Mouse (Mus musculus): Measurements from ENCODE around the gene Mmp2.
A peak's percentile ranks its signal among the peaks of the same experiment; 100 is the strongest.

Mmp2 gene

GRCm38 (mm10) chr8:92801231-92801630 is 25.9 kb upstream of the Mmp2 start:
- no peaks in the 10 kb centered on the region for H3K36me3 ChIP-seq (ENCODE audit: insufficient read depth, low read length)
- TF ChIP-seq POU5F1 (IDR thresholded peaks at IDR 0.05; ENCODE audit: borderline replicate concordance, low read length) (no peak), CTCF (conservative IDR thresholded peaks at IDR 0.05; ENCODE audit: low read length) (no peak), NANOG (IDR thresholded peaks at IDR 0.05; ENCODE audit: borderline replicate concordance, low read length) (no peak)

GRCm38 (mm10) chr8:92802591-92802990 is 24.5 kb upstream of the Mmp2 start:
- Histone ChIP-seq H3K36me3 (ENCODE audit: insufficient read depth, low read length) (no peaks in the 10 kb centered on the region), H3K4me1 (replicated peaks; ENCODE audit: low read depth, low read length) (no peaks in the 10 kb centered on the region), H3K4me3 (replicated peaks; ENCODE audit: low read length) (no peak overlapping the region), H3K27me3 (ENCODE audit: insufficient read depth, low read length) (no peaks in the 10 kb centered on the region; the same call in 1 of the 2 replicates), H3K9me3 (ENCODE audit: low read length) (no peaks in the 10 kb centered on the region)
- TF ChIP-seq NANOG (IDR thresholded peaks at IDR 0.05; ENCODE audit: borderline replicate concordance, low read length) = no peak
- no peak for TF ChIP-seq CTCF (conservative IDR thresholded peaks at IDR 0.05; ENCODE audit: low read length)
- no peak for TF ChIP-seq POU5F1 (IDR thresholded peaks at IDR 0.05; ENCODE audit: borderline replicate concordance, low read length)

More at GRCm38 (mm10) chr8:92801231-92801630, 25.9 kb upstream of the Mmp2 start:
- no peak overlapping the region for H3K4me3 ChIP-seq (replicated peaks; ENCODE audit: low read length)
- no peaks in the 10 kb centered on the region; the same call in 1 of the 2 replicates for H3K27me3 ChIP-seq (ENCODE audit: insufficient read depth, low read length)
- H3K4me1 ChIP-seq (replicated peaks; ENCODE audit: low read depth, low read length) = no peaks in the 10 kb centered on the region
- H3K9me3 ChIP-seq (ENCODE audit: low read length) = 0 out of 2 replicates have a peak, but pooled peaks cover 2% of the 10 kb centered on the region

GRCm38 (mm10) chr8:92812773-92813172 is 14.3 kb upstream of the Mmp2 start:
- Histone ChIP-seq H3K36me3 (ENCODE audit: insufficient read depth, low read length) (no peaks in the 10 kb centered on the region), H3K27me3 (ENCODE audit: insufficient read depth, low read length) (no peaks in the 10 kb centered on the region), H3K9me3 (ENCODE audit: low read length) (no peaks in the 10 kb centered on the region), H3K4me1 (replicated peaks; ENCODE audit: low read depth, low read length) (no peaks in the 10 kb centered on the region), H3K4me3 (replicated peaks; ENCODE audit: low read length) (no peak overlapping the region)
- TF ChIP-seq CTCF (conservative IDR thresholded peaks at IDR 0.05; ENCODE audit: low read length) = no peak
- no peak for TF ChIP-seq POU5F1 (IDR thresholded peaks at IDR 0.05; ENCODE audit: borderline replicate concordance, low read length)
- no peak for TF ChIP-seq NANOG (IDR thresholded peaks at IDR 0.05; ENCODE audit: borderline replicate concordance, low read length)

- Histone ChIP-seq H3K36me3 (ENCODE audit: insufficient read depth, low read length) (no peaks in the 10 kb centered on the region), H3K4me1 (replicated peaks; ENCODE audit: low read depth, low read length) (peaks cover 4% of the 10 kb centered on the region), H3K9me3 (ENCODE audit: low read length) (no peaks in the 10 kb centered on the region), H3K4me3 (replicated peaks; ENCODE audit: low read length) (no peak overlapping the region), H3K27me3 (ENCODE audit: insufficient read depth, low read length) (no peaks in the 10 kb centered on the region)
- TF ChIP-seq POU5F1 (IDR thresholded peaks at IDR 0.05; ENCODE audit: borderline replicate concordance, low read length) = no peak
- TF ChIP-seq CTCF (conservative IDR thresholded peaks at IDR 0.05; ENCODE audit: low read length) = no peak
- TF ChIP-seq NANOG (IDR thresholded peaks at IDR 0.05; ENCODE audit: borderline replicate concordance, low read length) = no peak
Observed at GRCm38 (mm10) chr8:92815661-92816060, 11.4 kb upstream of the Mmp2 start.

GRCm38 (mm10) chr8:92817928-92818818 is 8.9 kb upstream of the Mmp2 start:
- Histone ChIP-seq H3K4me3 (replicated peaks; ENCODE audit: low read length) (no peak overlapping the region), H3K4me1 (replicated peaks; ENCODE audit: low read depth, low read length) (peaks cover 26% of the 10 kb centered on the region), H3K9me3 (ENCODE audit: low read length) (no peaks in the 10 kb centered on the region), H3K36me3 (ENCODE audit: insufficient read depth, low read length) (no peaks in the 10 kb centered on the region), H3K27me3 (ENCODE audit: insufficient read depth, low read length) (no peaks in the 10 kb centered on the region)
- TF ChIP-seq CTCF (conservative IDR thresholded peaks at IDR 0.05; ENCODE audit: low read length) (peak; percentile 83), POU5F1 (IDR thresholded peaks at IDR 0.05; ENCODE audit: borderline replicate concordance, low read length) (no peak)

- no peak for TF ChIP-seq NANOG (IDR thresholded peaks at IDR 0.05; ENCODE audit: borderline replicate concordance, low read length)
- no peak for TF ChIP-seq POU5F1 (IDR thresholded peaks at IDR 0.05; ENCODE audit: borderline replicate concordance, low read length)
- no peak for TF ChIP-seq CTCF (conservative IDR thresholded peaks at IDR 0.05; ENCODE audit: low read length)
- Histone ChIP-seq H3K36me3 (ENCODE audit: insufficient read depth, low read length) (no peaks in the 10 kb centered on the region), H3K27me3 (ENCODE audit: insufficient read depth, low read length) (peaks cover 3% of the 10 kb centered on the region), H3K4me3 (replicated peaks; ENCODE audit: low read length) (no peak overlapping the region), H3K4me1 (replicated peaks; ENCODE audit: low read depth, low read length) (peaks cover 26% of the 10 kb centered on the region), H3K9me3 (ENCODE audit: low read length) (peaks cover 10% of the 10 kb centered on the region; the same call in 1 of the 2 replicates)
Observed at GRCm38 (mm10) chr8:92821151-92821550, 5.9 kb upstream of the Mmp2 start.

GRCm38 (mm10) chr8:92822386-92822785 is 4.7 kb upstream of the Mmp2 start:
- H3K27me3 ChIP-seq (ENCODE audit: insufficient read depth, low read length) = peaks cover 6% of the 10 kb centered on the region
- H3K4me3 ChIP-seq (replicated peaks; ENCODE audit: low read length) = no peak overlapping the region
- no peaks in the 10 kb centered on the region for H3K36me3 ChIP-seq (ENCODE audit: insufficient read depth, low read length)
- TF ChIP-seq NANOG (IDR thresholded peaks at IDR 0.05; ENCODE audit: borderline replicate concordance, low read length) (no peak), CTCF (conservative IDR thresholded peaks at IDR 0.05; ENCODE audit: low read length) (no peak), POU5F1 (IDR thresholded peaks at IDR 0.05; ENCODE audit: borderline replicate concordance, low read length) (no peak)
- H3K9me3 ChIP-seq (ENCODE audit: low read length) = peaks cover 12% of the 10 kb centered on the region; the same call in 1 of the 2 replicates
- H3K4me1 ChIP-seq (replicated peaks; ENCODE audit: low read depth, low read length) = peaks cover 29% of the 10 kb centered on the region

GRCm38 (mm10) chr8:92825991-92826390 is 1.1 kb upstream of the Mmp2 start:
- no peaks in the 10 kb centered on the region for H3K36me3 ChIP-seq (ENCODE audit: insufficient read depth, low read length)
- no peak overlapping the region for H3K4me3 ChIP-seq (replicated peaks; ENCODE audit: low read length)
- H3K27me3 ChIP-seq (ENCODE audit: insufficient read depth, low read length) = peaks cover 24% of the 10 kb centered on the region
- peaks cover 30% of the 10 kb centered on the region for H3K4me1 ChIP-seq (replicated peaks; ENCODE audit: low read depth, low read length)
- peaks cover 12% of the 10 kb centered on the region; the same call in 1 of the 2 replicates for H3K9me3 ChIP-seq (ENCODE audit: low read length)
- TF ChIP-seq POU5F1 (IDR thresholded peaks at IDR 0.05; ENCODE audit: borderline replicate concordance, low read length) = no peak
- no peak for TF ChIP-seq CTCF (conservative IDR thresholded peaks at IDR 0.05; ENCODE audit: low read length)
- TF ChIP-seq NANOG (IDR thresholded peaks at IDR 0.05; ENCODE audit: borderline replicate concordance, low read length) = no peak
